Mouse (Mus musculus) embryonic facial prominence, embryonic 15.5 days (tissue): ENCODE results near the gene Syne3. TPM values are rescaled to one million over a fixed set of nuclear protein-coding genes. Genes with fewer than 3 reads are reported as not detected.

ENCODE experiments used
- ATAC-seq: fragments of 200-750 bp; cut with Nextera tagmentation; 2 replicates; pipeline ENCODE4 v1.8.0; 2017; ENCODE audit warnings: low read depth, moderate TSS enrichment; ENCODE audit not compliant: insufficient number of reproducible peaks, low FRiP score, low TSS enrichment
- H3K27ac ChIP-seq: fragments of 300-500 bp; sonication (generic); replicated peaks from 2 replicates; pipeline ENCODE4 v1.5.1; 2015; ENCODE audit warnings: mild to moderate bottlenecking, inconsistent platforms
- H3K27me3 ChIP-seq: fragments of 300-500 bp; sonication (generic); 2 replicates; pipeline ENCODE4 v1.6.1; 2015; ENCODE audit warnings: inconsistent platforms
- H3K36me3 ChIP-seq: fragments of 300-500 bp; sonication (generic); 2 replicates; pipeline ENCODE4 v1.6.1; 2015; ENCODE audit warnings: mild to moderate bottlenecking, inconsistent platforms
- H3K4me1 ChIP-seq: fragments of 300-500 bp; sonication (generic); 2 replicates; pipeline ENCODE4 v1.6.1; 2015; ENCODE audit warnings: inconsistent platforms
- H3K4me2 ChIP-seq: fragments of 300-500 bp; sonication (generic); replicated peaks from 2 replicates; pipeline ENCODE4 v1.6.1; 2015; ENCODE audit warnings: mild to moderate bottlenecking, inconsistent platforms
- H3K4me3 ChIP-seq: fragments of 300-500 bp; sonication (generic); replicated peaks from 2 replicates; pipeline ENCODE4 v1.5.1; 2015; ENCODE audit warnings: mild to moderate bottlenecking, inconsistent platforms
- H3K9ac ChIP-seq: fragments of 300-500 bp; sonication (generic); 2 replicates; pipeline ENCODE4 v1.6.1; 2015; ENCODE audit warnings: inconsistent platforms
- H3K9me3 ChIP-seq: fragments of 300-500 bp; sonication (generic); replicated peaks from 2 replicates; pipeline ENCODE4 v1.6.1; 2016; ENCODE audit warnings: inconsistent platforms
- whole genome bisulfite sequencing: fragments of 180-500 bp; shearing (Covaris S2); methylation state at CpG from one replicate; pipeline ENCODE4 v1.1.7; 2015; 5-methylcytosine and 5-hydroxymethylcytosine counted together
- polyA plus RNA-seq: library from polyadenylated mRNA; unstranded; fragments of >200 nt; fragmentation: Nextera tagmentation; extraction: Ambion mirVana; gene quantifications from 2 replicates; pipeline ENCODE4 v1.2.1, GENCODE M21; 2015

Gene Syne3
- polyA plus RNA-seq, 1 experiment from 2014 or later, result 3.6 TPM

DNA sequence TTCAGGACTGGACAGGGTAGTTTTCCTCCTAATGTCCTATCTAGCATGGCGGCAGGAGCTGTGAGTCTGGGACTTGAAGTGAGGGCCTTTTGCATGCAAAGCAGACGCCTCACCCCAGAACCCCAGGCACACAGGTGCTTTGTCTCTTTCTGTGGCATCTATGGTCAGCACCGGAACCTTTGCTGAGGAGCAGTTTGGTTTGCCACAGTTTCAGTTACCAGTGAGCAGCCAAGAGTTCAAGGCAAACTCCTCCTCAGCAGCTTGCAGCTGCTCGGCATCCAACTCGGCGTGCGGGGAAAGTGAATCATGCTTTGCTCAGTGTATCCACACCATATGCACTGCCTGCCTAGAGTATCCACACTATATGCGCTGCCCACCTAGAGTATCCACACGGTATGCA is 13.2 kb upstream of the Syne3 start:
- no peaks in the 10 kb centered on the region for H3K27me3 ChIP-seq
- H3K36me3 ChIP-seq, result no peaks in the 10 kb centered on the region
- peaks cover 8% of the 10 kb centered on the region; the same call in 1 of the 2 replicates for H3K4me1 ChIP-seq
- H3K4me2 ChIP-seq, result no peak overlapping the region
- no peak overlapping the region for H3K9ac ChIP-seq
- 98% methylated on average over 9 of the region's 9 CpGs for WGBS
- peaks cover 10% of the 10 kb centered on the region for H3K9me3 ChIP-seq
- no peak for ATAC-seq
- no peak overlapping the region for H3K27ac ChIP-seq
- no peak overlapping the region for H3K4me3 ChIP-seq

- Histone ChIP-seq H3K4me2 (no peak overlapping the region), H3K27me3 (no peaks in the 10 kb centered on the region), H3K4me1 (peaks cover 8% of the 10 kb centered on the region; the same call in 1 of the 2 replicates), H3K27ac (no peak overlapping the region), H3K9ac (no peak overlapping the region), H3K4me3 (no peak overlapping the region), H3K9me3 (peaks cover 10% of the 10 kb centered on the region), H3K36me3 (no peaks in the 10 kb centered on the region)
- WGBS, result 60% methylated on average over 7 of the region's 7 CpGs
- no peak for ATAC-seq
These were observed 12.5 kb upstream of the Syne3 start for GRCm38 (mm10) chr12:105022141-105022540.

DNA sequence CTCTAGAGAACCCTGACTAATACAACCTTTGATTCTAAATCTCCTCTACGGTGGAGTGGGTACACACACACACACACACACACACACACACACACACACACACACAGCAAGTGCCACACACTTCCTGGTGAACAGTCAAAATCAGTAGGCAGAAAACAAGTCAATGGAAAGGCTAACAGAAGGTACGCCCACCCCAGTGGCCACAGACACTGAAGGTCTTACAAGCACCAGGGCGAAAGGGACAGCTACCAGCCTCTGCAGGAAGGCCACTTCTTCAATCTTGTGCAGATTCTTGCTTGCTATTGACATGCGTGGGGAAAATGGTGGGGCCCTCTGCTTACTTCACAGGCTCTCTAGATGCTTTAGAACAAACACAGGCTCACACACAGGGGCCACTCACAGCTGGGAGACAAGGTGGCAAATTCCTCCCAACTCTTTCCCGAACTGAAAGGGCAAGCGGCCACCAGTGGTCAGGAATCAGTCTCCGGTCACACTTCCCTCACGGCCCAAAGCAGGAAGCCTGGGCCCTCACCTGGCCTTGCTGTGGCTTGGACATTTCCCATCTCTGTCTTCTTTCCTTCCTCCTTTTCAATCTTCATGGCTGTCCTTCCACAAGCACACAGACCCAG is 11.9 kb upstream of the Syne3 start:
- H3K4me1 ChIP-seq, result peaks cover 8% of the 10 kb centered on the region; the same call in 1 of the 2 replicates
- no peak overlapping the region for H3K4me2 ChIP-seq
- H3K27me3 ChIP-seq, result no peaks in the 10 kb centered on the region
- H3K9me3 ChIP-seq, result peaks cover 10% of the 10 kb centered on the region
- no peaks in the 10 kb centered on the region for H3K36me3 ChIP-seq
- 80% methylated on average over 8 of the region's 8 CpGs for WGBS
- no peak overlapping the region for H3K4me3 ChIP-seq
- H3K27ac ChIP-seq, result no peak overlapping the region
- ATAC-seq, result no peak
- no peak overlapping the region for H3K9ac ChIP-seq

- Histone ChIP-seq H3K4me2 (no peak overlapping the region), H3K9me3 (peaks cover 10% of the 10 kb centered on the region), H3K9ac (no peak overlapping the region), H3K36me3 (no peaks in the 10 kb centered on the region), H3K27ac (peak overlapping the region; percentile 28; the same call in 1 of the 2 replicates), H3K4me1 (peaks cover 8% of the 10 kb centered on the region; the same call in 1 of the 2 replicates), H3K4me3 (no peak overlapping the region), H3K27me3 (no peaks in the 10 kb centered on the region)
- no peak for ATAC-seq
- WGBS, result 65% methylated on average over 19 of the region's 19 CpGs
These were observed 10.0 kb upstream of the Syne3 start for GRCm38 (mm10) chr12:105019359-105020219.

GRCm38 (mm10) chr12:105016639-105017038 is 7.0 kb upstream of the Syne3 start:
- Histone ChIP-seq H3K27ac (no peak overlapping the region), H3K9me3 (no peaks in the 10 kb centered on the region), H3K36me3 (no peaks in the 10 kb centered on the region), H3K4me3 (no peak overlapping the region), H3K4me1 (peaks cover 23% of the 10 kb centered on the region), H3K9ac (no peak overlapping the region), H3K4me2 (no peak overlapping the region), H3K27me3 (no peaks in the 10 kb centered on the region)
- no peak for ATAC-seq
- WGBS, result 75% methylated on average over 10 of the region's 10 CpGs

DNA sequence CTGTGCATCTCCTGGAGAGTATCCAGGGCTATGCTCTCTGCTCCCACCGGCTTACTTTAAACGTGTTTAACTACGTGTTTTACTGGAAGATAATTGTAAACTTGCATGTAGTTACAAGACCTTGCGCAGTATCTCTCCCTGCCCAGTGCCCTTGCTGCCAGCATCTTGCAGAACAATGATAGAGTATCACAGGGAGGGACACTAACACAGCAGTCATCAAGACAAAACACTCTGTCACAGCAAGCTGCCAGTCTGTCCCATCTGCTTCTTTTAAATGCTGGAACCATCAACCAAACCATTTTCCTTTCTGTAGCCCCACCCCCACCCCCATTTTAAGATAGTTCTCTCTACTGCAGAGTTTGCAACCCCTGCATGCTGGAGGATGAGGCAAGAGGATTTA is 6.6 kb upstream of the Syne3 start:
- Histone ChIP-seq H3K9ac (no peak overlapping the region), H3K4me2 (no peak overlapping the region), H3K36me3 (no peaks in the 10 kb centered on the region), H3K9me3 (no peaks in the 10 kb centered on the region), H3K27me3 (no peaks in the 10 kb centered on the region), H3K4me3 (no peak overlapping the region), H3K27ac (no peak overlapping the region), H3K4me1 (peaks cover 23% of the 10 kb centered on the region)
- ATAC-seq, result no peak
- 51% methylated on average over 4 of the region's 4 CpGs for WGBS

GRCm38 (mm10) chr12:105013065-105013464 is 3.5 kb upstream of the Syne3 start:
- WGBS, result 17% methylated on average over 17 of the region's 17 CpGs
- Histone ChIP-seq H3K4me1 (peaks cover 41% of the 10 kb centered on the region), H3K36me3 (no peaks in the 10 kb centered on the region), H3K9me3 (no peaks in the 10 kb centered on the region), H3K27me3 (no peaks in the 10 kb centered on the region), H3K4me3 (no peak overlapping the region), H3K4me2 (peak overlapping the region; percentile 23; the same call in 1 of the 2 replicates), H3K9ac (no peak overlapping the region), H3K27ac (peak overlapping the region; percentile 85)
- no peak for ATAC-seq

- H3K36me3 ChIP-seq, result no peaks in the 10 kb centered on the region
- no peak overlapping the region for H3K9ac ChIP-seq
- no peaks in the 10 kb centered on the region for H3K9me3 ChIP-seq
- ATAC-seq, result no peak
- H3K4me2 ChIP-seq, result no peak overlapping the region
- WGBS, result 89% methylated on average over 4 of the region's 4 CpGs
- H3K27me3 ChIP-seq, result no peaks in the 10 kb centered on the region; the same call in 1 of the 2 replicates
- H3K4me1 ChIP-seq, result peaks cover 47% of the 10 kb centered on the region
- H3K4me3 ChIP-seq, result no peak overlapping the region
- H3K27ac ChIP-seq, result peak overlapping the region; percentile 85; the same call in 1 of the 2 replicates
These were observed 2.7 kb upstream of the Syne3 start for GRCm38 (mm10) chr12:105012314-105012713.

DNA sequence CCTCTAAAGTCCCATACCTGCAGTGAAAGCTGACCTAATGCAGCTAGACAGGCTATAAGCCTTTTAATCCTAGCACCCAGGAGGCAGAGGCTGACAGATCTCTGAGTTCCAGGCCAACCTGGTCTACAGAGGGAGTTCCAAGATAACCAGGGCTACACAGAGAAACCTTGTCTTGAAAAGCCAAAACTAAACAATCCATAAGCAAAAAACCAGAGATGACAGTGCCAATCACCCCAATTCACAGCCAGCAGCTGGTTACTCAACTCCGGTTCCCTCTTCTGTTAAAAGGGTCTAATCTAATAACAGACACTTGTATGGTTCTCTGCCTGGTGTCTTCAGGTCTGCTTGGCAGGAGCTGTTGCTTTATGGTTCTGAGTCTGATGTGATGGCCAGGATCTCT is 2.0 kb upstream of the Syne3 start:
- no peaks in the 10 kb centered on the region for H3K9me3 ChIP-seq
- no peak overlapping the region for H3K4me2 ChIP-seq
- ATAC-seq, result no peak
- 90% methylated on average over 1 of the region's 1 CpGs for WGBS
- no peak overlapping the region for H3K9ac ChIP-seq
- H3K27me3 ChIP-seq, result no peaks in the 10 kb centered on the region; the same call in 1 of the 2 replicates
- no peak overlapping the region for H3K4me3 ChIP-seq
- no peaks in the 10 kb centered on the region for H3K36me3 ChIP-seq
- H3K27ac ChIP-seq, result no peak overlapping the region
- peaks cover 49% of the 10 kb centered on the region for H3K4me1 ChIP-seq

- Histone ChIP-seq H3K27ac (peak overlapping the region; percentile 76; the same call in 1 of the 2 replicates), H3K27me3 (no peaks in the 10 kb centered on the region; the same call in 1 of the 2 replicates), H3K4me3 (peak overlapping the region; percentile 64), H3K4me2 (peak overlapping the region; percentile 71), H3K4me1 (peaks cover 54% of the 10 kb centered on the region), H3K9me3 (no peaks in the 10 kb centered on the region), H3K9ac (peak overlapping the region; percentile 52), H3K36me3 (no peaks in the 10 kb centered on the region)
- no peak for ATAC-seq
- 14% methylated on average over 9 of the region's 9 CpGs for WGBS
These were observed 693 bp upstream of the Syne3 start for GRCm38 (mm10) chr12:105010213-105010790.

- peak overlapping the region; percentile 76 for H3K27ac ChIP-seq
- peaks cover 56% of the 10 kb centered on the region for H3K4me1 ChIP-seq
- H3K4me2 ChIP-seq, result peak overlapping the region; percentile 71
- no peaks in the 10 kb centered on the region for H3K9me3 ChIP-seq
- no peaks in the 10 kb centered on the region for H3K36me3 ChIP-seq
- peak; percentile 59 for ATAC-seq
- peak overlapping the region; percentile 64 for H3K4me3 ChIP-seq
- no peaks in the 10 kb centered on the region; the same call in 1 of the 2 replicates for H3K27me3 ChIP-seq
- no peak overlapping the region for H3K9ac ChIP-seq
- 1% methylated on average over 13 of the region's 13 CpGs for WGBS
These were observed 844 bp downstream of the Syne3 start for GRCm38 (mm10) chr12:105008752-105009178.
